Mouse (Mus musculus) myocyte (in vitro differentiated cells): ENCODE data around the gene Capn10.

Source experiments
- CEBPB ChIP-seq: IDR thresholded peaks from 2 replicates; pipeline ENCODE4 v1.6.1; 2011; ENCODE audit warnings: mild to moderate bottlenecking, moderate library complexity; ENCODE audit not compliant: poor library complexity, insufficient read depth, severe bottlenecking
- E2F4 ChIP-seq: IDR thresholded peaks from one replicate; pipeline ENCODE4 v1.6.1; 2011; ENCODE audit warnings: mild to moderate bottlenecking, control low read depth, moderate library complexity; ENCODE audit not compliant: insufficient read depth
- MAX ChIP-seq: IDR thresholded peaks from one replicate; pipeline ENCODE4 v1.6.1; 2011; ENCODE audit warnings: low read depth, mild to moderate bottlenecking, control low read depth
- MYOD1 ChIP-seq, 3 experiments: IDR thresholded peaks; one replicate each; pipeline ENCODE4 v1.6.1; 2011; ENCODE audit warnings: control low read depth in 2 of 3, low read depth in 2 of 3, mild to moderate bottlenecking in 2 of 3, moderate library complexity in 1 of 3; ENCODE audit not compliant: insufficient read length in 2 of 3, control insufficient read depth in 1 of 3
- MYOG ChIP-seq, 3 experiments: IDR thresholded peaks; one replicate each; pipeline ENCODE4 v1.6.1; 2011; ENCODE audit warnings: control low read depth in 2 of 3, low read depth in 2 of 3, mild to moderate bottlenecking in 2 of 3; ENCODE audit not compliant: insufficient read length in 2 of 3, control insufficient read depth in 1 of 3, insufficient read depth in 1 of 3
- POLR2A ChIP-seq: IDR thresholded peaks from one replicate; pipeline ENCODE4 v1.6.1; 2011; ENCODE audit warnings: low read depth, mild to moderate bottlenecking, control low read depth, moderate library complexity; ENCODE audit not compliant: insufficient read length
- POLR2AphosphoS2 ChIP-seq: IDR thresholded peaks from one replicate; pipeline ENCODE4 v1.6.1; 2011; ENCODE audit warnings: low read depth, control low read depth; ENCODE audit not compliant: insufficient read length
- REST ChIP-seq: IDR thresholded peaks from one replicate; pipeline ENCODE4 v1.6.1; 2011; ENCODE audit warnings: mild to moderate bottlenecking, control low read depth, moderate library complexity; ENCODE audit not compliant: insufficient read depth, insufficient read length
- SRF ChIP-seq: IDR thresholded peaks from one replicate; pipeline ENCODE4 v1.6.1; 2011; ENCODE audit warnings: low read depth; ENCODE audit not compliant: control insufficient read depth, insufficient read length
- TCF12 ChIP-seq: IDR thresholded peaks from one replicate; pipeline ENCODE4 v1.6.1; 2011; ENCODE audit warnings: mild to moderate bottlenecking, control low read depth; ENCODE audit not compliant: poor library complexity, insufficient read depth, severe bottlenecking
- TCF3 ChIP-seq: IDR thresholded peaks from one replicate; pipeline ENCODE4 v1.6.1; 2011; ENCODE audit warnings: low read depth, control low read depth; ENCODE audit not compliant: insufficient read length
- USF1 ChIP-seq: IDR thresholded peaks from one replicate; pipeline ENCODE4 v1.6.1; 2011; ENCODE audit warnings: low read depth, mild to moderate bottlenecking, control low read depth, moderate library complexity

GRCm38 (mm10) chr1:92939746-92940145, 5.6 kb downstream of the Capn10 start:
- TF ChIP-seq POLR2A (no peak), MYOD1 (IDR thresholded peaks at IDR 0.05; ENCODE audit: control insufficient read depth in 1 of 3, insufficient read length in 2 of 3, low read depth in 2 of 3) (no peak), TCF3 (no peak), E2F4 (no peak), TCF12 (no peak), USF1 (no peak), REST (no peak), POLR2AphosphoS2 (no peak), CEBPB (no peak), MYOG (IDR thresholded peaks at IDR 0.05; ENCODE audit: control insufficient read depth in 1 of 3, insufficient read depth in 1 of 3, insufficient read length in 2 of 3, low read depth in 2 of 3) (no peak), MAX (no peak), SRF (no peak)
